Mouse (Mus musculus): Measurements from ENCODE around the gene Tab2. TPM values are rescaled to one million over a fixed set of nuclear protein-coding genes. Genes with fewer than 3 reads are reported as not detected.

Tab2 gene
- polyA plus RNA-seq, 1 experiment from 2014 or later: 15.2 TPM

- Histone ChIP-seq H3K4me1 (no peaks in the 10 kb centered on the region), H3K36me3 (replicated peaks) (no peaks in the 10 kb centered on the region), H3K27ac (no peak overlapping the region), H3K27me3 (ENCODE audit: poor library complexity, severe bottlenecking) (no peaks in the 10 kb centered on the region), H3K4me3 (no peak overlapping the region), H3K9me3 (peaks cover 3% of the 10 kb centered on the region; the same call in 1 of the 2 replicates)
- WGBS: 90% methylated on average over 7 of the region's 7 CpGs
- DNase-seq (ENCODE audit: extremely low spot score, low spot score): no peak
Observed at GRCm38 (mm10) chr10:7860494-7860893, 95.5 kb downstream of the Tab2 start.

Other genes starting within 250 kb of the Tab2 start
- 69.1 and 71.3 TPM in 2 replicates for gene Katna1, start 230.2 kb downstream of the Tab2 start, polyA plus RNA-seq (2016; fragmentation: Nextera tagmentation; extraction: Ambion mirVana)
- 50.1 and 53.0 TPM in 2 replicates for gene Ginm1, start 163.4 kb downstream of the Tab2 start, polyA plus RNA-seq (2016; fragmentation: Nextera tagmentation; extraction: Ambion mirVana)
- 43.4 and 44.9 TPM in 2 replicates for gene Ppil4, start 163.3 kb downstream of the Tab2 start, polyA plus RNA-seq (2016; fragmentation: Nextera tagmentation; extraction: Ambion mirVana)
- gene Zc3h12d, start 123.8 kb downstream of the Tab2 start, polyA plus RNA-seq (2016; fragmentation: Nextera tagmentation; extraction: Ambion mirVana): 0.11 TPM in 1 of 2 replicates, not detected in the other